Mouse (Mus musculus) brain, embryonic 14.5 days (tissue): ENCODE data around the gene Rpl10. TPM values are rescaled to one million over a fixed set of nuclear protein-coding genes. Genes with fewer than 3 reads are reported as not detected.

Source experiments
- DNase-seq: peaks from one replicate; pipeline ENCODE4 v3.0.0-alpha.2; 2011; ENCODE audit warnings: low read depth
- CTCF ChIP-seq: fragments of 200-500 bp; IDR thresholded peaks from 2 replicates; pipeline ENCODE4 v1.5.1; 2012; ENCODE audit warnings: inconsistent platforms, mild to moderate bottlenecking, moderate library complexity, borderline replicate concordance; ENCODE audit not compliant: insufficient read depth, insufficient read length; ENCODE audit errors: extremely low read depth
- POLR2A ChIP-seq: fragments of 200-500 bp; IDR thresholded peaks from 2 replicates; pipeline ENCODE4 v1.6.1; 2012; ENCODE audit warnings: mild to moderate bottlenecking, inconsistent platforms, borderline replicate concordance; ENCODE audit not compliant: poor library complexity, insufficient read depth, insufficient read length, severe bottlenecking; ENCODE audit errors: extremely low read depth
- polyA plus RNA-seq: library from polyadenylated mRNA; depleted of rRNA; stranded (reverse); fragments of >200 nt; gene quantifications from 2 replicates; pipeline ENCODE4 v1.2.3, GENCODE M21; 2012

Gene Rpl10
- polyA plus RNA-seq, 1 experiment = 1,601 TPM

- no peak for TF ChIP-seq POLR2A
- TF ChIP-seq CTCF = peak; percentile 54; the same call in 1 of the 2 replicates
- DNase-seq = peak; percentile 73
Measured at GRCm38 (mm10) chrX:74248651-74249050, 22.0 kb upstream of the Rpl10 start.

DNA sequence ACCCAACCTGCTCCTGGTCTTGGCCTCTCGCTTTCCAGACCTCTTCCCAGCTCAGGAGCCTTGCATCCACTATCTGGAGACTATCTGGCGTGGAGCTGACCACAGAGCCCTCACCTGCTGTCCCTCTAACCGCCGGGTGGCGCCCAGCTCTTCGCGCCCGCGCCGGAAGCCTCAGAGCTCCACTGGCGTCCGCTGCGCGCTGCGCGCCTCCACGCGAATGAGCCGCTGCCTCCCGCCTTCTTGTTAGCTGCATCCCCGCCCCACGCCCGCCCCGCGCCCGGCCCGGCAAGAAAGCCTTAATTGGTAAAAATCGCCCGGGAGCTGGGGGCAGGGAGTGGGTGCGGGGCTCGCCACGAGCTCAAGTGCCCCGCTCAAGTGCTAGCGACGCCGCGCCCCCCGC is 21.0 kb upstream of the Rpl10 start, which contains the start of gene Flna:
Gene Flna, minus strand, starts transcription at position 206 of the 400 bp plus-strand sequence.
- peak; percentile 69 for DNase-seq
- TF ChIP-seq CTCF (peak; percentile 33; the same call in 1 of the 2 replicates), POLR2A (0 out of 2 replicates have a peak, but pooled peaks have one; percentile 7)

DNA sequence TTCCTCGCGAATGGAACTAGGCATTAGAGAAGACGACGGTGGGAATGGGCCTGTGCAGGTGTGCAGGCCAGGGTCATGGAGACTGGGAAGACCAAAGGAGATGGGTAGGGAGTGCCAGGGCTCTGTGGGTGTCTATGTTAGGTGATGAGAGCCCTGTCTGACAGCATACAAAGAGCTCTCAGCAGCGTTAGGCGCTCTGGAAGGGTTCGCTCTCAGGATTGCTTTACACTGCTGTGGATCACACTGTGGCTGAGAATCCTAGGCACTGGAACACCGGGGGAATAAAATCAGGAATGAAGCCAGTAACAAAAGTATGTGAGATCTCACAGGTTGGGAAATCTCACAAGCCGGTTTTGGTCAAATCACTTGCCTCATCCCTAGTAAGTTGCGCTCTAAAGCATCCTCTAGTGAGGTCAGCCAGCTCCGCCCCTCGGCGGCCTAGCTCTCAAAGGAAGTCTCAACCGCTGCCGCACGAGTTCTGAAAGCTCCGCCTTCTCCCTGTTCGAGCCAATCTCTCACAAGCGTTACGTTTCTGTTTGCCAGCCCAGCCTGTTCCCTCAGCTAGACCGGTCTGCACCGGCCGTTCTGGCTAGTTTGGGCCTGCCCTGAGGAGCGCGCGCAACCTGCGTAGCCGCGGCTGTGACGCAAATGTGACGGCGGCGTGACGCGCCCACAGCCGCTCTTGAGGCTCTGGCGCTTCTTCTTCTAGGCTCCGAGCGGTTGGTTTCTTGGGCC is 16.3 kb upstream of the Rpl10 start, which contains the start of gene Emd:
Gene Emd, plus strand, starts transcription at position 535 of the 735 bp plus-strand sequence.
- peak; percentile 39; the same call in 1 of the 2 replicates for TF ChIP-seq POLR2A
- TF ChIP-seq CTCF = no peak
- peak; percentile 97 for DNase-seq

GRCm38 (mm10) chrX:74254888-74255565 is 15.6 kb upstream of the Rpl10 start:
- TF ChIP-seq CTCF (no peak), POLR2A (no peak)
- DNase-seq = no peak

GRCm38 (mm10) chrX:74257746-74258145 is 12.9 kb upstream of the Rpl10 start:
- TF ChIP-seq POLR2A (no peak), CTCF (no peak)
- no peak for DNase-seq

- TF ChIP-seq POLR2A (no peak), CTCF (no peak)
- no peak for DNase-seq
Measured at GRCm38 (mm10) chrX:74269736-74270061, 913 bp upstream of the Rpl10 start.

GRCm38 (mm10) chrX:74270902-74271551 is 415 bp downstream of the Rpl10 start:
- TF ChIP-seq POLR2A (no peak), CTCF (no peak)
- DNase-seq = peak; percentile 39

GRCm38 (mm10) chrX:74273422-74274322 is 3.1 kb downstream of the Rpl10 start:
- DNase-seq = no peak
- TF ChIP-seq CTCF (no peak), POLR2A (no peak)

- no peak for DNase-seq
Measured at GRCm38 (mm10) chrX:74277916-74278315, 7.3 kb downstream of the Rpl10 start.

GRCm38 (mm10) chrX:74281041-74281731 is 10.6 kb downstream of the Rpl10 start:
- TF ChIP-seq CTCF = no peak
- no peak for TF ChIP-seq POLR2A
- DNase-seq = no peak

More at GRCm38 (mm10) chrX:74277916-74278315, 7.3 kb downstream of the Rpl10 start:
- TF ChIP-seq CTCF (no peak), POLR2A (no peak)
